Mouse (Mus musculus) activated CD4-positive, CD25-positive, alpha-beta regulatory T cell (primary cell): Measurements from ENCODE around the gene Klk6. TPM values are rescaled to one million over a fixed set of nuclear protein-coding genes. Genes with fewer than 3 reads are reported as not detected.

Experiments
- polyA plus RNA-seq, 2 experiments: library from polyadenylated mRNA; unstranded; fragments of 100-300 nt; shearing (Covaris generic); gene quantifications; one replicate each; pipeline ENCODE4 v1.2.1; 2017

The Klk6 gene
- polyA plus RNA-seq: under 1 TPM in 1 of 2 experiments, not detected in 1; 0.37 TPM

GRCm38 (mm10) chr7:43824199-43824598 lies at the start of gene Klk6:
Klk6 (plus strand) TSS chr7:43824499.

GRCm38 (mm10) chr7:43780746-43781145 lies 43.6 kb upstream of the Klk6 start, which contains the start of gene Klk10:
Klk10 (plus strand) TSS chr7:43781035.

GRCm38 (mm10) chr7:43791591-43791990 lies 32.7 kb upstream of the Klk6 start, which contains the start of gene Klk9:
Klk9 (plus strand) TSS chr7:43791891.

GRCm38 (mm10) chr7:43797333-43797769 lies 26.9 kb upstream of the Klk6 start, which contains the start of gene Klk8:
Klk8 (plus strand) TSS chr7:43797577.

GRCm38 (mm10) chr7:43810994-43811393 lies 13.3 kb upstream of the Klk6 start, which contains the start of gene Klk7:
Klk7 (plus strand) TSS chr7:43811294.

GRCm38 (mm10) chr7:43841701-43842100 lies 17.4 kb downstream of the Klk6 start, which contains the start of gene Klk5:
Klk5 (plus strand) TSS chr7:43841971.

GRCm38 (mm10) chr7:43880912-43881311 lies 56.6 kb downstream of the Klk6 start, which contains the start of gene Klk4:
Klk4 (plus strand) TSS chr7:43881160.

Other genes starting within 250 kb of the Klk6 start
- 10 to 100 TPM in 1 of 2 experiments, 1 to 10 TPM in 1; 8.5 to 10.1 TPM for gene Zfp719, start 244.9 kb upstream of the Klk6 start, polyA plus RNA-seq
- under 1 TPM in 1 of 2 experiments, not detected in 1; 0.07 TPM for gene Zfp819, start 217.3 kb upstream of the Klk6 start, polyA plus RNA-seq
- gene Ceacam18, start 189.8 kb upstream of the Klk6 start, polyA plus RNA-seq: not detected
- under 1 TPM; 0.51 to 0.80 TPM for gene Siglece, start 164.3 kb upstream of the Klk6 start, polyA plus RNA-seq
- 10 to 100 TPM in 1 of 2 experiments, 1 to 10 TPM in 1; 8.3 to 13.4 TPM for gene Ctu1, start 152.5 kb upstream of the Klk6 start, polyA plus RNA-seq
- not detected for gene Klk14, start 134.1 kb upstream of the Klk6 start, polyA plus RNA-seq
- gene Klk13, start 111.9 kb upstream of the Klk6 start, polyA plus RNA-seq: not detected
- under 1 TPM in 1 of 2 experiments, not detected in 1; 0.18 TPM for gene Klk12, start 55.6 kb upstream of the Klk6 start, polyA plus RNA-seq
- gene Klk11, start 49.9 kb upstream of the Klk6 start, polyA plus RNA-seq: under 1 TPM in 1 of 2 experiments, not detected in 1; 0.29 TPM
- under 1 TPM in 1 of 2 experiments, not detected in 1; 0.25 TPM for gene Klk10, start 43.5 kb upstream of the Klk6 start, polyA plus RNA-seq
- 1 to 10 TPM in 1 of 2 experiments, under 1 TPM in 1; 0.61 to 1.0 TPM for gene Klk9, start 32.6 kb upstream of the Klk6 start, polyA plus RNA-seq
- gene Klk8, start 26.9 kb upstream of the Klk6 start, polyA plus RNA-seq: 100 to 1,000 TPM; 133 to 264 TPM
- under 1 TPM; 0.29 to 0.38 TPM for gene Klk7, start 13.2 kb upstream of the Klk6 start, polyA plus RNA-seq
- not detected for gene Klk5, start 17.5 kb downstream of the Klk6 start, polyA plus RNA-seq
- gene Klk4, start 56.7 kb downstream of the Klk6 start, polyA plus RNA-seq: not detected
- gene Klk15, start 109.2 kb downstream of the Klk6 start, polyA plus RNA-seq: 1 to 10 TPM in 1 of 2 experiments, not detected in 1; 1.6 TPM
- not detected for gene Klk1b8, start 126.2 kb downstream of the Klk6 start, polyA plus RNA-seq
- not detected for gene Klk1b1, start 142.3 kb downstream of the Klk6 start, polyA plus RNA-seq
- gene Klk1b9, start 151.6 kb downstream of the Klk6 start, polyA plus RNA-seq: 1 to 10 TPM in 1 of 2 experiments, under 1 TPM in 1; 0.31 to 2.0 TPM
- gene Klk1b11, start 171.4 kb downstream of the Klk6 start, polyA plus RNA-seq: not detected
- gene Klk1b26, start 187.7 kb downstream of the Klk6 start, polyA plus RNA-seq: not detected
- gene Klk1b27, start 227.8 kb downstream of the Klk6 start, polyA plus RNA-seq: 1 to 10 TPM; 1.0 to 3.3 TPM